Mouse (Mus musculus): ENCODE measurements around the gene Ubn1.

GRCm38 (mm10) chr16:5049182-5049773, 579 bp upstream of the Ubn1 start:
- TF ChIP-seq CTCF (IDR thresholded peaks at IDR 0.05) (no peak), EP300 (IDR thresholded peaks at IDR 0.05) (no peak)

Data from lung, postnatal 0 days (tissue).